Mouse (Mus musculus) C2C12 (cell line): ENCODE data around the gene Arhgef39. TPM values are rescaled to one million over a fixed set of nuclear protein-coding genes. Genes with fewer than 3 reads are reported as not detected.
A peak's percentile ranks its signal among the peaks of the same experiment; 100 is the strongest.

Source experiments
- H3K27me3 ChIP-seq: one replicate; pipeline ENCODE4 v1.6.1; 2011; ENCODE audit not compliant: control insufficient read depth, insufficient read depth, insufficient read length
- H3K36me3 ChIP-seq: one replicate; pipeline ENCODE4 v1.6.1; 2011; ENCODE audit not compliant: control insufficient read depth, insufficient read depth
- H3K4me3 ChIP-seq: one replicate; pipeline ENCODE4 v1.5.1; 2011; ENCODE audit warnings: mild to moderate bottlenecking, control low read depth; ENCODE audit not compliant: poor library complexity, insufficient read depth, severe bottlenecking
- H3K79me2 ChIP-seq: one replicate; pipeline ENCODE4 v1.6.1; 2011; ENCODE audit not compliant: control insufficient read depth, insufficient read depth
- H3K79me3 ChIP-seq: one replicate; pipeline ENCODE4 v1.6.1; 2011; ENCODE audit warnings: low read depth, control low read depth
- H3ac ChIP-seq: one replicate; pipeline ENCODE3; 2011; ENCODE audit warnings: low read depth; ENCODE audit not compliant: control insufficient read depth, insufficient read length
- CEBPB ChIP-seq: IDR thresholded peaks from one replicate; pipeline ENCODE4 v1.6.1; 2011; ENCODE audit warnings: low read depth, mild to moderate bottlenecking, control low read depth, moderate library complexity
- CTCF ChIP-seq: IDR thresholded peaks from one replicate; pipeline ENCODE4 v1.5.1; 2011; ENCODE audit not compliant: control insufficient read depth, insufficient read depth, insufficient read length
- FOSL1 ChIP-seq: IDR thresholded peaks from one replicate; pipeline ENCODE4 v1.8.0; 2011; ENCODE audit warnings: mild to moderate bottlenecking, low read length; ENCODE audit not compliant: poor library complexity, insufficient read depth, severe bottlenecking
- MAX ChIP-seq: IDR thresholded peaks from one replicate; pipeline ENCODE4 v1.6.1; 2011; ENCODE audit warnings: mild to moderate bottlenecking, control low read depth
- MYOD1 ChIP-seq: IDR thresholded peaks from one replicate; pipeline ENCODE4 v1.6.1; 2011; ENCODE audit warnings: low read depth; ENCODE audit not compliant: control insufficient read depth, insufficient read length
- MYOG ChIP-seq: IDR thresholded peaks from one replicate; pipeline ENCODE4 v1.6.1; 2011; ENCODE audit not compliant: control insufficient read depth, insufficient read length; ENCODE audit errors: extremely low read depth
- USF1 ChIP-seq: IDR thresholded peaks from one replicate; pipeline ENCODE4 v1.6.1; 2011; ENCODE audit warnings: low read depth, mild to moderate bottlenecking, control low read depth, moderate library complexity
- long read RNA-seq, 2 experiments: library from polyadenylated mRNA; unstranded; transcript quantifications; one replicate each; pipeline ENCODE4 v2.0.0; 2019 to 2020
- polyA plus RNA-seq: library from polyadenylated mRNA; unstranded; fragments of >200 nt; fragmentation: generic; extraction: Trizol; gene quantifications from one replicate; pipeline ENCODE4 v1.2.1, GENCODE M21; 2012; ENCODE audit warnings: missing spikeins

The Arhgef39 gene
- polyA plus RNA-seq = 11.7 TPM
- long read RNA-seq, experiment 1, transcript Arhgef39-201 (9 exons, 1,659 nt) = major isoform, 5 of 9 reads
- long read RNA-seq, experiment 1, partial matches to known transcripts = 1 of 9 reads
- long read RNA-seq, experiment 1, other reads (novel, unspliced or antisense) = 2 of 9 reads
- long read RNA-seq, experiment 2, transcript Arhgef39-201 (9 exons, 1,659 nt) = major isoform, 23 of 33 reads
- long read RNA-seq, experiment 2, partial matches to known transcripts = 0 of 33 reads
- long read RNA-seq, experiment 2, other reads (novel, unspliced or antisense) = 9 of 33 reads

GRCm38 (mm10) chr4:43499407-43500333, at the start of gene Arhgef39:
TSS of gene Arhgef39 (minus strand) at chr4:43499695.
- Histone ChIP-seq H3ac (peak within 1 kb of the TSS; percentile 75), H3K27me3 (no peaks in the 10 kb centered on the region), H3K79me3 (no peaks in the 10 kb centered on the region), H3K36me3 (peaks cover 17% of the 10 kb centered on the region), H3K79me2 (peaks cover 14% of the 10 kb centered on the region), H3K4me3 (peak within 1 kb of the TSS; percentile 48)
- TF ChIP-seq CEBPB (no peak), MAX (peak; percentile 78)

GRCm38 (mm10) chr4:43549055-43549454, 49.6 kb upstream of the Arhgef39 start:
- no peak overlapping the region for H3ac ChIP-seq
- no peaks in the 10 kb centered on the region for H3K79me3 ChIP-seq
- no peaks in the 10 kb centered on the region for H3K79me2 ChIP-seq
- TF ChIP-seq FOSL1 (no peak), MYOG (no peak), USF1 (no peak), MYOD1 (no peak), CEBPB (no peak), MAX (no peak), CTCF (no peak)
- peaks cover 99% of the 10 kb centered on the region for H3K36me3 ChIP-seq
- H3K4me3 ChIP-seq = no peak overlapping the region
- no peaks in the 10 kb centered on the region for H3K27me3 ChIP-seq

- no peaks in the 10 kb centered on the region for H3K79me2 ChIP-seq
- H3ac ChIP-seq = no peak overlapping the region
- H3K36me3 ChIP-seq = peaks cover 99% of the 10 kb centered on the region
- H3K79me3 ChIP-seq = no peaks in the 10 kb centered on the region
- no peaks in the 10 kb centered on the region for H3K27me3 ChIP-seq
- TF ChIP-seq CTCF = no peak
- TF ChIP-seq MAX = no peak
- TF ChIP-seq MYOG = no peak
- no peak for TF ChIP-seq MYOD1
- no peak for TF ChIP-seq CEBPB
- no peak for TF ChIP-seq FOSL1
- no peak for TF ChIP-seq USF1
- no peak overlapping the region for H3K4me3 ChIP-seq
These were observed 47.7 kb upstream of the Arhgef39 start for GRCm38 (mm10) chr4:43547160-43547559.

- no peak overlapping the region for H3ac ChIP-seq
- TF ChIP-seq USF1 (no peak), FOSL1 (no peak)
These were observed 47.0 kb upstream of the Arhgef39 start for GRCm38 (mm10) chr4:43546375-43547047.

GRCm38 (mm10) chr4:43542044-43542443, 42.5 kb upstream of the Arhgef39 start:
- TF ChIP-seq FOSL1 (no peak), MAX (no peak), CTCF (no peak), MYOD1 (no peak), MYOG (no peak), CEBPB (no peak)
- no peaks in the 10 kb centered on the region for H3K79me2 ChIP-seq
- no peak overlapping the region for H3K4me3 ChIP-seq
- no peak overlapping the region for H3ac ChIP-seq
- no peaks in the 10 kb centered on the region for H3K27me3 ChIP-seq
- H3K79me3 ChIP-seq = no peaks in the 10 kb centered on the region
- H3K36me3 ChIP-seq = peaks cover 97% of the 10 kb centered on the region

More at GRCm38 (mm10) chr4:43546375-43547047, 47.0 kb upstream of the Arhgef39 start:
- Histone ChIP-seq H3K4me3 (no peak overlapping the region), H3K27me3 (no peaks in the 10 kb centered on the region), H3K36me3 (peaks cover 99% of the 10 kb centered on the region), H3K79me2 (no peaks in the 10 kb centered on the region), H3K79me3 (no peaks in the 10 kb centered on the region)
